Mouse (Mus musculus): ENCODE measurements around the gene Cry2. TPM values are rescaled to one million over a fixed set of nuclear protein-coding genes. Genes with fewer than 3 reads are reported as not detected.

Gene Cry2
- polyA plus RNA-seq, 1 experiment from 2014 or later = 33.3 TPM

DNA sequence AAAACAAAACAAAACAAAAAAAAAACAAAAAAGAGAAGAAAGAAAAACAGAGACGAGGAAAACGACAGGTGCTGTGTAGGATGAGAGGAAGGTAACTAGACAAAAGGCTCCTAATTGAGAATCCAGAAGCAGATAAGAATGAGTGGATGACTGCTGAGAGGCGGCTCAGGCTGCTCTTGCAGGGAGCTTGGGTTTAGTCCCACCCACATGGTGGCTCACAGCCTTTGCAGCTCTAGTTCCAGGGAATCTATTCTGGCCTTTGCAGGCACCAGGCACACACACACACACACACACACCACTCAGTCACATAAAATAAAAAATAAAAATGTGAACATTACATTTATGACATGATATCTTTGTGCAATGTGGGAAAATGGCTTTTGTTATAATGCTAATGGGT, 4.7 kb upstream of the Cry2 start:
- ATAC-seq (ENCODE audit: low FRiP score, low TSS enrichment) = no peak
- no peak overlapping the region for H3K4me3 ChIP-seq (replicated peaks; ENCODE audit: low read depth, low read length)
- H3K36me3 ChIP-seq (ENCODE audit: control insufficient read depth, insufficient read depth, low read length) = no peaks in the 10 kb centered on the region
- H3K9ac ChIP-seq (replicated peaks; ENCODE audit: low read length) = no peak overlapping the region
- H3K9me3 ChIP-seq (ENCODE audit: control insufficient read depth, low read length) = no peaks in the 10 kb centered on the region
- H3K27me3 ChIP-seq (ENCODE audit: control insufficient read depth, insufficient read depth, low read length) = no peaks in the 10 kb centered on the region
- DNase-seq = no peak
- H3K4me1 ChIP-seq (ENCODE audit: control insufficient read depth, insufficient read depth, low read length) = peaks cover 6% of the 10 kb centered on the region; the same call in 1 of the 2 replicates
- H3K27ac ChIP-seq (replicated peaks; ENCODE audit: low read depth, low read length) = no peak overlapping the region
- WGBS = 62% methylated on average over 3 of the region's 3 CpGs
- H3K4me2 ChIP-seq (ENCODE audit: low read length) = no peak overlapping the region

- no peak overlapping the region for H3K9ac ChIP-seq (replicated peaks; ENCODE audit: low read length)
- DNase-seq = peak; percentile 93
- no peaks in the 10 kb centered on the region for H3K27me3 ChIP-seq (ENCODE audit: control insufficient read depth, insufficient read depth, low read length)
- 0% methylated on average over 5 of the region's 5 CpGs for WGBS
- ATAC-seq (ENCODE audit: low FRiP score, low TSS enrichment) = no peak
- no peaks in the 10 kb centered on the region for H3K9me3 ChIP-seq (ENCODE audit: control insufficient read depth, low read length)
- peaks cover 10% of the 10 kb centered on the region for H3K4me1 ChIP-seq (ENCODE audit: control insufficient read depth, insufficient read depth, low read length)
- peak overlapping the region; percentile 41 for H3K4me2 ChIP-seq (ENCODE audit: low read length)
- H3K4me3 ChIP-seq (replicated peaks; ENCODE audit: low read depth, low read length) = no peak overlapping the region
- no peak overlapping the region for H3K27ac ChIP-seq (replicated peaks; ENCODE audit: low read depth, low read length)
- no peaks in the 10 kb centered on the region for H3K36me3 ChIP-seq (ENCODE audit: control insufficient read depth, insufficient read depth, low read length)
Observed at GRCm38 (mm10) chr2:92437875-92438274, 4.0 kb upstream of the Cry2 start.

DNA sequence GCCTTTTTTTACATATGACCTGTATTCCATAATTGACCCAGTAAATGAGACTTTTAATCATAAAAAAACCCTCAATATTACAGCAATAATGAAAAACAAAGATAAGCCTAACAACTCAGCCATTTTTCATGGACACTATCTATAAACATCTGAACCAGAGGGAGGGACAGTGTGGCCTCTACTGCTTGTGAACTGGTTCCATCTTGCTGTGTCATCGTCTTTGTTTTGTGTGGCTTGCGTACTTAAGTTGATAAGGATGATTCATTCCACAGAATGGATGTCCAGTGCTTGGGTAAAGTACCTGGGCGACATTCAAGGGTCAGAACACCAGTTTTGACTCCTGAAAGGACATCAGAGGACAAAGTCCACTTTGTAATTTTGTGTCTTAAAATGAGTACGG, 3.5 kb upstream of the Cry2 start:
- no peaks in the 10 kb centered on the region for H3K36me3 ChIP-seq (ENCODE audit: control insufficient read depth, insufficient read depth, low read length)
- DNase-seq = no peak
- ATAC-seq (ENCODE audit: low FRiP score, low TSS enrichment) = no peak
- no peaks in the 10 kb centered on the region for H3K27me3 ChIP-seq (ENCODE audit: control insufficient read depth, insufficient read depth, low read length)
- no peak overlapping the region for H3K4me3 ChIP-seq (replicated peaks; ENCODE audit: low read depth, low read length)
- H3K27ac ChIP-seq (replicated peaks; ENCODE audit: low read depth, low read length) = no peak overlapping the region
- H3K4me1 ChIP-seq (ENCODE audit: control insufficient read depth, insufficient read depth, low read length) = peaks cover 15% of the 10 kb centered on the region
- no peak overlapping the region for H3K9ac ChIP-seq (replicated peaks; ENCODE audit: low read length)
- H3K4me2 ChIP-seq (ENCODE audit: low read length) = no peak overlapping the region
- WGBS = 83% methylated on average over 4 of the region's 4 CpGs
- H3K9me3 ChIP-seq (ENCODE audit: control insufficient read depth, low read length) = no peaks in the 10 kb centered on the region

- H3K9me3 ChIP-seq (ENCODE audit: control insufficient read depth, low read length) = no peaks in the 10 kb centered on the region
- H3K4me2 ChIP-seq (ENCODE audit: low read length) = peak overlapping the region; percentile 88
- H3K9ac ChIP-seq (replicated peaks; ENCODE audit: low read length) = peak overlapping the region; percentile 46
- H3K27ac ChIP-seq (replicated peaks; ENCODE audit: low read depth, low read length) = 0 out of 2 replicates have a peak overlapping the region, but pooled peaks have one; percentile 71
- H3K4me1 ChIP-seq (ENCODE audit: control insufficient read depth, insufficient read depth, low read length) = peaks cover 36% of the 10 kb centered on the region
- no peaks in the 10 kb centered on the region for H3K36me3 ChIP-seq (ENCODE audit: control insufficient read depth, insufficient read depth, low read length)
- DNase-seq = no peak
- H3K27me3 ChIP-seq (ENCODE audit: control insufficient read depth, insufficient read depth, low read length) = no peaks in the 10 kb centered on the region
- peak overlapping the region; percentile 60; the same call in 1 of the 2 replicates for H3K4me3 ChIP-seq (replicated peaks; ENCODE audit: low read depth, low read length)
- ATAC-seq (ENCODE audit: low FRiP score, low TSS enrichment) = no peak
- 58% methylated on average over 6 of the region's 6 CpGs for WGBS
Observed at GRCm38 (mm10) chr2:92435023-92435422, 1.2 kb upstream of the Cry2 start.

- DNase-seq = no peak
- H3K9me3 ChIP-seq (ENCODE audit: control insufficient read depth, low read length) = no peaks in the 10 kb centered on the region
- H3K4me3 ChIP-seq (replicated peaks; ENCODE audit: low read depth, low read length) = peak overlapping the region; percentile 60
- ATAC-seq (ENCODE audit: low FRiP score, low TSS enrichment) = no peak
- H3K9ac ChIP-seq (replicated peaks; ENCODE audit: low read length) = peak overlapping the region; percentile 46
- peak overlapping the region; percentile 88 for H3K4me2 ChIP-seq (ENCODE audit: low read length)
- H3K27ac ChIP-seq (replicated peaks; ENCODE audit: low read depth, low read length) = peak overlapping the region; percentile 71
- no peaks in the 10 kb centered on the region for H3K27me3 ChIP-seq (ENCODE audit: control insufficient read depth, insufficient read depth, low read length)
- H3K36me3 ChIP-seq (ENCODE audit: control insufficient read depth, insufficient read depth, low read length) = no peaks in the 10 kb centered on the region
- WGBS = 6% methylated on average over 12 of the region's 12 CpGs
- peaks cover 36% of the 10 kb centered on the region for H3K4me1 ChIP-seq (ENCODE audit: control insufficient read depth, insufficient read depth, low read length)
Observed at GRCm38 (mm10) chr2:92434375-92434745, 517 bp upstream of the Cry2 start.

DNA sequence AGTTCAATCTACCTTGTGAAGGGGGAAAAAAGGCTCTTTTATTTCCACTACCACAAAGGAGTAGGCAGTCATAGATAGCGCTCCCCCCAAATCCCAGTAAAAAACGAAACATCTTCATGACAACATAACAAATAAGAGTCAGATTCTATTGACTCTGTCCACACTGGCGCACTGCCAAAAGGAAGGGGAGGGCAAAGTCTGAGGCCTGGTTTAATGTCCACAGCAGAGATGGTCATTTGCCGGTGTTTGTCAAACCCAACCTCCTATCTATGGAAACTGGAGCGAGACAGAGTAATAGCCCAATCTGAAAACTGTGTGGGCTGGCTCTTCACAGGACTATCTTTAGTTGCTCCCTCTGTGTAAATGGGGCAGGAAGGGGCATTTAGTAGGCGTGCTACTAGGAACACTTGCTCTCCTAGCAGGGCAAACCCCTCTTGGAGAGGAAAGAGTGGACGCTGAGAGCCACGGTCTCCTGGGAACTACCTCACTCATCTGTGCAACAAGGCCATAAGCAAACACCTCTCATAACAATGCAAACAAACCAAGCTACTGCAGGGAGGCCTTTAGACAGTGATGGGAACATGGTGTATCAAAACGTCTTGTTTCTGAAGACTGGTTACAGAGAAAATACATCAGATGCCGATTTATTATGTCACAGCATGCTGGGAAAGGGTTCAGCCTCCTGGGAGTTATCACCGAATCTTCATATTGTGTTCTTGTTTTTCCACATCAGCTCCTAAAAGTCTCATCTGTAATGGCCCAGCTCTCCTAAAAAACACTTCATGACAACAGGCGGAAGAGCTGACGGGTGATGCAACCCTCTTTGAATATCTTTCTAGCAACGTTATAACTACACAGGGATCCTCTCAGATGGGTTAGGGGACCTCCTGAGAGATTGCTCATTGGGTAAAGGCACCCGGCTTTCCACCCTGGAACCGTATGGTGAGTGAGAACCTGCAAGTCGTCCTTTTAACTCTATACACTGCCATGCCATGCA, 1.2 kb downstream of the Cry2 start:
- peak overlapping the region; percentile 60 for H3K4me3 ChIP-seq (replicated peaks; ENCODE audit: low read depth, low read length)
- no peaks in the 10 kb centered on the region for H3K9me3 ChIP-seq (ENCODE audit: control insufficient read depth, low read length)
- 30% methylated on average over 17 of the region's 17 CpGs for WGBS
- peak overlapping the region; percentile 55 for H3K9ac ChIP-seq (replicated peaks; ENCODE audit: low read length)
- peaks cover 36% of the 10 kb centered on the region for H3K4me1 ChIP-seq (ENCODE audit: control insufficient read depth, insufficient read depth, low read length)
- peak; percentile 49 for DNase-seq
- ATAC-seq (ENCODE audit: low FRiP score, low TSS enrichment) = no peak
- H3K27me3 ChIP-seq (ENCODE audit: control insufficient read depth, insufficient read depth, low read length) = no peaks in the 10 kb centered on the region
- H3K27ac ChIP-seq (replicated peaks; ENCODE audit: low read depth, low read length) = peak overlapping the region; percentile 86
- H3K4me2 ChIP-seq (ENCODE audit: low read length) = peak overlapping the region; percentile 88
- H3K36me3 ChIP-seq (ENCODE audit: control insufficient read depth, insufficient read depth, low read length) = no peaks in the 10 kb centered on the region

DNA sequence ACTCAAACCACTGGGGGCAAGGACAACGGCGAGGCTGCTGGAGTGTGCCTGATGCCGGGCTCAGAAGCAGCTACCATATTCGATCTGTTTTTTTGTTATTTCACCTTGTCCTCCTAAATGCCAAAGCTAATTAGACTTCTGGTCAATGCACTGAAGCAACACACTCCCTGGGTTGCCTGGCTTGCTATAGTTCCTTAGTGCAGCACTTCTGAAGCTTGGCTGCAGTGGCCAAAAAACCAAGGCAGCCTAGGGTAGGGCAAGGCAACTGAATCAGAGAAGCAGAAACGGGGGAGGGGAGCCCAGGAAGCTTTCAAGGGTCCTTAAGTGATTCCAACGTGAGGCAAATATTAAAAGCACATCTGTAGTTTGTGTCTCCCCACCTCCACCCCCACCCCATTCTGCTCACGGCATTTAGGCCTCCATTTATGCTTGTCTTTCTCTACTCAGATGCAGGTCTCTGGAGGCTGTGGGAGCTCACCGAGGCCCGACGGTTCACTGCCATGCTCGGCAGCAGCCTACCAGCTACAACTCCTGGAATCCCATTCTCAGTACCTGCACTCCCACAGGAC, 2.1 kb downstream of the Cry2 start:
- ATAC-seq (ENCODE audit: low FRiP score, low TSS enrichment) (no peak), DNase-seq (peak; percentile 62)
- Histone ChIP-seq H3K36me3 (ENCODE audit: control insufficient read depth, insufficient read depth, low read length) (no peaks in the 10 kb centered on the region), H3K9ac (replicated peaks; ENCODE audit: low read length) (peak overlapping the region; percentile 55), H3K4me2 (ENCODE audit: low read length) (peak overlapping the region; percentile 88), H3K27me3 (ENCODE audit: control insufficient read depth, insufficient read depth, low read length) (no peaks in the 10 kb centered on the region), H3K4me3 (replicated peaks; ENCODE audit: low read depth, low read length) (peak overlapping the region; percentile 60), H3K9me3 (ENCODE audit: control insufficient read depth, low read length) (no peaks in the 10 kb centered on the region), H3K4me1 (ENCODE audit: control insufficient read depth, insufficient read depth, low read length) (peaks cover 38% of the 10 kb centered on the region), H3K27ac (replicated peaks; ENCODE audit: low read depth, low read length) (peak overlapping the region; percentile 86)
- 12% methylated on average over 11 of the region's 11 CpGs for WGBS

DNA sequence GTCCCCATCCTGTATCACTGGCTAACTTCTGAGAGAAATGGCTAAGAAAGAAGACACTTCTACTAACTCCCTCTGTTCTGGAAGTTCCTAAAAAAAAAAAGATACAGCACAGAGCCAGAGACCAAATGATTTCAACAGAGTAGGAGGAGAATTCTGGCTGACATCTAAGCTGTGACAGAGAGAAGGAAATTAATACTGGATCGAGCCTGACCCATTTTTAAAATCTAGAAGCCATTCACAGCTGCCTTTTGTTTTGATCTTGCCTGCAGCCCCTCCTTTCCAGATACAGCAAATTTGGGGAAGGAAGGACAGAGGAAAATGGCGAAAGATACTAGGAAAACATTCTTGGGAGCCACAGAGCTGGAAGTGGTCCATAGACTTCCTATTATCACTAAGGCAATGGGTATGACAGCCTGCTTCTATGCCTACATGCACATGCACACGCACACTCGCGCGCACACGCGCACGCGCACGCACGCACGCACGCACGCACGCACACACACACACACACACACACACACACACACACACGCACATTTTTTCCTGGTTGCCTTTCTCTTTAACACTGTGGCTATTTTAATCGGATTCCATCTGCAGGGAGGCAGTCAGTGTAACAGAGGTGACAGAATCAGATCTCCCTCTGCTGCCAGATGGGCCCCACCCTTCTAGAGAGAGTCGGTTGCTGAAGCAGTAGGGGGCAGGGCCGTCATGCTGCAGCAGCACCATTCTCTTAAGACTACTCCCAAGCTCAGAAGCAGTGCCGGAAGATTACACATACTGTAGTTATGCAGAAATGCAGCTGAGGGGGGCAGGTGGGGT, 2.9 kb downstream of the Cry2 start:
- peak overlapping the region; percentile 88 for H3K4me2 ChIP-seq (ENCODE audit: low read length)
- peaks cover 39% of the 10 kb centered on the region for H3K4me1 ChIP-seq (ENCODE audit: control insufficient read depth, insufficient read depth, low read length)
- 52% methylated on average over 21 of the region's 21 CpGs for WGBS
- H3K36me3 ChIP-seq (ENCODE audit: control insufficient read depth, insufficient read depth, low read length) = peaks cover 5% of the 10 kb centered on the region; the same call in 1 of the 2 replicates
- peak overlapping the region; percentile 55 for H3K9ac ChIP-seq (replicated peaks; ENCODE audit: low read length)
- DNase-seq = peak; percentile 76
- no peaks in the 10 kb centered on the region for H3K27me3 ChIP-seq (ENCODE audit: control insufficient read depth, insufficient read depth, low read length)
- H3K27ac ChIP-seq (replicated peaks; ENCODE audit: low read depth, low read length) = peak overlapping the region; percentile 86
- H3K4me3 ChIP-seq (replicated peaks; ENCODE audit: low read depth, low read length) = peak overlapping the region; percentile 60
- ATAC-seq (ENCODE audit: low FRiP score, low TSS enrichment) = peak; percentile 29; the same call in 1 of the 2 replicates
- H3K9me3 ChIP-seq (ENCODE audit: control insufficient read depth, low read length) = no peaks in the 10 kb centered on the region
